Mouse (Mus musculus): ENCODE measurements around the gene C1rb.
"Not testable (repeated sequence)": the region's sequence is repeated elsewhere in the genome, so short reads cannot be mapped to it uniquely, and the experiment has no call there.

The C1rb gene

DNA sequence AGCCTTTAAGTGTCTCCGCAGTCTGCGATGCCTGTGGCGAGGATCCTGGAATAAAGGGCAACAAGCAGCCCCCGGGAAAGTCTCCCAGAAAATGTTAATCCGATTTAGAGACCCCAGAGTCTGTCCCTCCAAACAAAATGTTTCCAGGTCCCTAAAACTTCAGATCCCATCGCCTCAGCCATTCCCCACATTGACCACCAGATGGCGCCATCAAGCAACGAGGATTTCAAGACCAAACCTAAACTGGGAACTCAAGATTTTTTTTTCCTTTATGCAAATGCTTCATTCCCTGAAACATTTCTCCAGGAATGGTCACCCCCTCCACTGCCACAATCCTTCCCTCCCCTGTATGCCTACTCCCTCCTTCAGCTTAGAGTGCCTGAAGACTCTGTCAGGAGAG is at the start of gene C1rb:
Gene C1rb (plus strand): TSS at position 269 of the 400 bp plus-strand sequence.
- DNase-seq, result peak; percentile 42

DNA sequence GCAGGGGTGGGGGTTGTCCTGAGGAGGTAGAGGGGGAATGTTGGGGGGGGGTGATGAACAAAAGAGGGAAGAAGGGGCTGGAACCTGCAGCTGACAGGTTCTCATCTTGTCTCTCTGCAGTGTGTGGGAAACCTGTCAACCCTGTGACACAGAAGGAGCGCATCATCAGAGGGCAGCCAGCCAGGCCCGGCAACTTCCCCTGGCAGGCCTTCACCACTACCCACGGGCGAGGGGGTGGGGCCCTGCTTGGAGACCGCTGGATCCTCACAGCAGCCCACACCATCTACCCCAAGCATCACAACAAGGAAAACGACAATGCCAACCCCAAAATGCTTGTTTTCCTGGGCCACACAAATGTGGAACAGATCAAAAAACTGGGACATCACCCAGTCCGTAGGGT is 48.0 kb upstream of the C1rb start:
- not testable (repeated sequence) for DNase-seq

DNA sequence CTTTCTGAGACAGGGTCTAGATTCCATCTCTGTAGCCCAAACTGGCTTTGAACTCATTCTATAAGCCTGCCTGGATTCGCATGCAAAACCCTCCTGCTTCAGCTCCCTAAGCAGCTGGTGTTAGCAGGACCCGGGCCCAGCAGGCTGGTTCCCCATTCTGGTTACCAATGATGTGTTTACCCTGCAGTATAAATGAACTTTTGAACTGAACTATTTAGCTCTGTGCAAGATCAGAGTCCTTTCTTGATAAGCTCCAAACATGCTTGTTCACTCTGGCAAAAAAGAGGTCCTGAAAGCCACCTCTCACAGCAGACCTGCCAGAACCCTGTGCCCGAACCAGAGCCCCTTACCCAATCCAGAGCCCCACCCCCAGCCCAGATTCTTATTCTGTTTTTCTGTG is 42.2 kb upstream of the C1rb start:
- DNase-seq, result no peak

DNA sequence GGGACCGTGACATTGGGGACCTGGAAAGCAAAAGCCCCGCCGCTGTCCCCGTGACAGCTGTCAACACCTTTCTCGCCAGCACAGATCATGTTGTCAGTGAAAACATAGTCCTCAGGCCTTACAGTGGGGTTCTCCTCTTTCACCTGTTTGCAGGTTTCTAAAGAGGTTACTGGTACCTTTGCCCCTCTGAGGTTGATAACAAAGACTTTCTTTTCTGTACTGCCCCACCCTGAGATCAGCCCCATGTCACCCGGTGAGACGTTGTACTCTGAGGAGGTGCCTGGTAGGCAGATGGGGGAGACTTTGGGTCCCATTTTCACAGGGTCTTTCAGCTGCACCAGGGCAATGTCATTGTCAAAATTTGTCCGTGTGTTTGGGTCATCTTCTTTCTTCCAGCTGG is 39.0 kb upstream of the C1rb start:
- no peak for DNase-seq

DNA sequence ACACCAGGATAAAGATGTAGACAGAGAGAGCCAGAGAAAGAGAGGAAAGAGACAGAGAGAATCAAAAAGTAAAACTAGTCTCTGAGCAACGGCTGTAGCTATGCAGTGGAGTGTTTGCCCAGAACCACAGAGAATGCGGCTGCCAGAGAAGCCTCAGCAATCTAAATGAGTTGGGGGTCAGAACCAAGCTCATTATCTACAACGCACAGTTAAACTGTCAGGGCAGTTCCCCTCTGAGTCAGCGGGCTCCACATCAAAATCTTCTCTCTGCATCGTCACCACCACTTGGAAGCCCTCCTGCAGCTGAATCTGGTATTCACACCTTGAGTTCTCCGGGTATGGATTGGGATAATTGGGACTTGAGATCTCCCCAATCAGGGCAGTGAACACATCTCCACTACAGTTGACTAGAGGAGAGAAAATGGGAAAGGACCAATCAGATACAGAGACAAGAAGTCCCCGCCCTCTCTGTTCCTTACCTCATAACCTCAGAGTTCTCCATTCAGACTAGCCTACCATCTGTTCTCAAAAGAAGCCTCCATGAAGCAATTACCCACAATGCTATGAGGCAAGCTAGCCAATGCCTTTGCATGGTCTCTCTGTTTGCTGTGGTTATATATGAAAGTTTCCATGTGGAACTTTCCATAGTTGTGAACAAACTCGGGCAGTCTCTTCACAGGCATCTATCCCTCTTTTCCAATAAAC is 33.8 kb upstream of the C1rb start:
- DNase-seq, result not testable (repeated sequence)

DNA sequence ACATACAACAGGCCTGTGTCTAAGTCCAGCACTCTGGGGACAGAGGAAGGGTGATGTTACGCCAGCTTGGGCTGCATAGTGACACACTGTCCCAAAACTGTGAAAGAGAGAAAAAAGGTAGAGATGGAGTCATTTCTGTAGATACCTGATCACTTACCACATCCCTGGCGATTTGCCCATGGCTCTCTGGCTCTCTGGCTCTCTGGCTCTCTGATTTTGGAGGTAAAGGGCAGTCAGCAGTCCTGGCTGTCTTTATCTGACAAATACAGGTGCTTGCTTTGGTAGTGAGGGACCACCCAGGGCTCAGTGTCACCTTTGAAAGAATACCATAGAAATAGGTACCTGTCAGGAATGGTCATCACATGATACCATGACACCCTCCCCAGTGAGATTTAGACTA is 28.9 kb upstream of the C1rb start:
- not testable (repeated sequence) for DNase-seq

DNA sequence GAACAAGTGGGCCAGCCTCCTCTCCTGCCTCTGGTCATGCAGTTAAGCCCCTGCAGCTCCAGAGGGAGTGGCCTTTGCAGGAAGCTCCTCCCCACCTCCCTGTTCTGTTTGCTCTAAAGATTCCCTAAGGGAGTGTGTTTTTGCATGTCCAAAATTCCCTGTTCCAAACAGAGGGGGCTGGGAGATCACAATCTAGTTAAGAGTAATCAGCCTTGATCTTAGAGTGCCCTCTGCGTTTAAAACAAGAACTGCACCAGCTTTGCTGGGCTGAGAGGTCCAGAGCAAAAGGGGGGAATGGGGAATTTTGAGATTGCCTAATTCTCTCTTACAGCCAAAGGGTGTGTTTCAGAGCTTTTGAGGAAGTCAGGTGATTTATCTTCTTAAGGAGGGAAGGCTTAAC is 27.8 kb upstream of the C1rb start, which contains the start of gene C1s1:
Gene C1s1 (minus strand): TSS at position 76 of the 400 bp plus-strand sequence.
- DNase-seq, result peak; percentile 23

DNA sequence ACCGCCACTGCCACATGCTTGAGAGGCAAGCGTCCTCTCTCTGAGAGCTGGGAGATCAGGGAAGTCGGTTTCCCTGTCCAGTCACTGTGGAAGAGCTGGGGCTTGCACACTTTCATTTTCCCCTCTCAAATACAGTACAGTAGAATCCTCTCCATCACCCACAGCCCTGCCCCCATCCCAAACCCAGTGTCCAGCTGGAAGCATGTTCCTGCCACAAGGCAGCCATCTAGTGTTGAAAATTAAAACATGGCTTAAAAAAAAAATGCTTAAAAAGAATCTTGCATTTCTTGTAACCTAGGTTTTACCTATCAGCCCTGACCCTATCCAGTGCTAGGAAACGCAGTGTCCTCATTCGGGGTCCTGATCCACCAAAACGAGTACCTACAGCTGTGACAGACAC is 25.6 kb upstream of the C1rb start:
- DNase-seq, result no peak

DNA sequence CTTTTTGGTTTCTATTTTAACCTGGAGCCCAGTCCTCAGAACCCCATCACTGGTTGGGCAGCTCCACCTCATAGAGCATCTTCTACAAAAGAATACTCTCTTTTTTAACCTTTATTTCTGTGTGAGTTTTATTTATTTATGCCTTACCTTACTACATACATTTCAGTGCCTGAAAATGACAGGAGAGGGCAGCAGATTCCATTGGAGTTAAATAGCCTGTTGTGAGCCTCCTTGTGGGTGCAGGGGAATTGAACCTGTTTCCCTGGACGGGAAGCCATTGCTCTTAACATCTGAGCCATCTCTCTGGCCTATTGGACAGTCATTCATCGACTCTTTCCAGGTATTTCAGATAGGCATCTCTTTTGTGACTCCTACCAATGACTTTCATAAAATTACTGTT is 24.7 kb upstream of the C1rb start:
- no peak for DNase-seq

DNA sequence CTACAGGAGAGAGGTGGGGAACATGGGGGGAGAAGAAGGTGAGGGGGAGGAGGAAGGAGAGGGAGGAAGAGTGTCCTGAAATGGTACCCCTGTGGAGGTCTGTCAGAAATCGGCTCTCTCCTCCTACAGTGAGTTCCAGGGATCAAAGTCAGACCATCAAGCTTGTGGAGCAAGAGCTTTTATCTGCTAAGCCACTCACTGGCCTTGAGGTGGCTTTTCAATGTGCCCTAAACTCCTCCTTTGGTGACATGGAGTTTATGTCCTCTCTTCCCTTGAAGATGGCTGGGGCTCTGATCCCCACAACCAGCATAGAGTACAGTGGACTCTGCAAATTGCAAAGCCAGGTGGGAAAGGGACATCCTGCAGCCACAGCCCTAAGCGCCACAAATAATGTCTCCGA is 22.1 kb upstream of the C1rb start:
- not testable (repeated sequence) for DNase-seq

DNA sequence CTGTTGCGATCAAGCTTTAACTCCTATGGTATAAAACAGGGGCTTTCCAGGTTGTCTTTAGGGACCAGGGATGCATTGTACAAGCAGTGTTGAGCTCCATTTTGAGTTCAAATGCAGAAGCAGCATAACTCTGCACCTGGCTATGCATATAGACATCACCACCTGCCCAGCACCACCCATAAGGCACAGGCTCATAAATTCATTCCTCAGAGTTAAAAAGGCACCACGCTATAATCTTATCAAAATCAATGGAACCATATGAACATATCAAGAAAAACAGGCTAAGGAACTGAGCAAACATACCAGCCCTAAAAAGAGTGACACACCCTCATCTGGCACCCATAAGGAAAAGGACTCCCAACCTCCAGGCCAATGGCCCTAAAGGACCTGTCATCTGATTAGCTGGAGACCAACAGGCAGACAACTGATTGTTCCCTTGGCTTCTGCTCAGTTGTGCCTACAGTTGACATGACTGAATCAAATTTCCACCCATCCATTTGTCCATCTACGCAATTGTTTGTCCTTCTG is 21.0 kb upstream of the C1rb start:
- no peak for DNase-seq

DNA sequence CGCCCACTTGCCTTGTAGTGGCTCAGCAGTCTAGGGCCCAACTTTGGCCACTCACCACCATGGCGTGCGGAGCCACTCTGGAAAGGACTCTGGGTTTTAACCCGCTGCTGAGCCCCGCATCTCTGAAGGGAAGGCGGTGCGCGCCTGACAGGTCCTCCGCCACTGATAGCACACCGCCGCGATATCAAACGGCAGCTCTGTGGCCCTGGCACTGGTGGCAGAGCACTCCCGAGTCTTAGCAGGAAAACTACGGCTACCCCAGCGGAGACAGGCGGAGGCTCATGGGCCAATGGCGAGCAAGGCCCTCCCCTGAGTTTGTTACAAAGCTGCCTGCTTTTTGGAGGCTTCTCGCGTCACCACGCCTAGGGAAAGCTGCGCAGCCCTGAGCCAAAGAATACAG is 17.3 kb upstream of the C1rb start:
- no peak for DNase-seq

DNA sequence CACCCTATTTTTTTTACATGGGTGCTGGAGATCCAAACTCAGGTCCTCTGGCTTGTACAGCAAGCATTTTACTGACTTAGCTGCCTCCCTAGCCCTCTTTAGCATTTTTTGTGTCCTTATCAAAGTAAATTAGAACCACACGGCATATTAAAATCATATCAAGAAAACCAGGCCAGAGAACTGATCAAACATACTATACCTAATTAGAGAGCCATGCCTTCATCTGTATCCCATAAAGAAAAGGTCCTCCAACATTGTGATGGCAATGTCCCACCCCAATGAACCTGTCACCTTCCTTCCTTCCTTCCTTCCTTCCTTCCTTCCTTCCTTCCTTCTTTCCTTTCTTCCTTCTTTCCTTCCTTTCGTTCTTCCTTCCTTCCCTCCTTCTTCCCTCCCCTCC is 14.1 kb upstream of the C1rb start:
- not testable (repeated sequence) for DNase-seq

DNA sequence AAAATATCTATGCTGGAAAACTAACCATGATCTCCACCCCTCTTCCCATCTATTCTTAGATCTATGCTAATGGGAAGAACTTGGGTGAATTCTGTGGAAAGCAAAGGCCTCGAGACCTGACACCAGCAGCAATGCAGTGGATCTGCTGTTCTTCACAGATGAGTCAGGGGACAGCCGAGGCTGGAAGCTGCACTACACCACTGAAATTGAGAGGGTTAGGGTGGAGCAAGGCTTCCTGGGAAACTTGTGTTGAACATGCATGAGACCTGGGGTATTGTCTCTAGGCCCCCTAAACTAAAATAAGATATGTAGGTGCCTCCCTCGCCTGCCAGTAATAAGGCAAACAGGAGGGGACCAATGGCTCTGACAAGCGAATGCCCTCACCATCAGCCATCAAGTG is 8.9 kb upstream of the C1rb start:
- DNase-seq, result not testable (repeated sequence)

DNA sequence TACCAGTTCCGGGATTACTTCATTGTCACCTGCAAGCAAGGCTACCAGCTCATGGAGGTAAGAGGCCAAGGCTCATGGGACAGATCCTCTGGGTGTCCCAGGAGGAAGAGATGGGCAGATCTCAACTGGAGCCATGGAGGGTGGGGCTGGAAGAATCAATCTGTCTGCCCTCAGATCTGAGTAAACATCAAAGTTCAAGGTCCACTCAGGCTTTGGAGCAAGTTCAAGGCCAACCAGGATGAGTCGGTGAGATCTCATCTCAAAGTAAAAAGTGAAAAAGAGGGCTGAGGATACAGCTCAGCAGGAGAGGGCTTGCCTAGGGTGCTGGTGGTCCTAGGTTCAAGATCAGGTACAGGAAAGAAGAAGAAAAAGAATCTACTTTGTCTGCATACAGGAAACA is 8.5 kb upstream of the C1rb start:
- DNase-seq, result not testable (repeated sequence)

DNA sequence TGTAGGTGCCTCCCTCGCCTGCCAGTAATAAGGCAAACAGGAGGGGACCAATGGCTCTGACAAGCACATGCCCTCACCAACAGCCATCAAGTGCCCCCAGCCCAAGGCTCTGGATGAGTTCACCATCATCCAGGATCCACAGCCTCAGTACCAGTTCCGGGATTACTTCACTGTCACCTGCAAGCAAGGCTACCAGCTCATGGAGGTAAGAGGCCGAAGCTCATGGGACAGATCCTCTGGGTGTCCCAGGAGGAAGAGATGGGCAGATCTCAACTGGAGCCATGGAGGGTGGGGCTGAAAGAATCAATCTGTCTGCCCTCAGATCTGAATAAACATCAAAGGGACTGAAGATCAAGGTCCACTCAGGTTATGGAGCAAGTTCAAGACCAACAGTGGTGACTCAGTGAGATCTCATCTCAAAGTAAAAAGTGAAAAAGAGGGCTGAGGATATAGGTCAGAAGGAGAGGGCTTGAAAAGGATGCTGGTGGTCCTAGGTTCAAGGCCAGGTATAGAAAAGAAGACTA is 5.1 kb downstream of the C1rb start:
- not testable (repeated sequence) for DNase-seq

DNA sequence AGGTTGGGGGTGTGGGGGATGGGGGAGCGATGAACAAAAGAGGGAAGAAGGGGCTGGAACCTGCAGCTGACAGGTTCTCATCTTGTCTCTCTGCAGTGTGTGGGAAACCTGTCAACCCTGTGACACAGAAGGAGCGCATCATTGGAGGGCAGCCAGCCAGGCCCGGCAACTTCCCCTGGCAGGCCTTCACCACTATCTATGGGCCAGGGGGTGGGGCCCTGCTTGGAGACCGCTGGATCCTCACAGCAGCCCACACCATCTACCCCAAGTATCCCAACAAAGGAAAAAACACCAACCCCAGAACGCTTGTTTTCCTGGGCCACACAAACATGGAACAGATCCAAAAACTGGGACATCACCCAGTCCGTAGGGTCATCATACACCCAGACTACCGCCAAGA is 10.1 kb downstream of the C1rb start:
- DNase-seq, result not testable (repeated sequence)

DNA sequence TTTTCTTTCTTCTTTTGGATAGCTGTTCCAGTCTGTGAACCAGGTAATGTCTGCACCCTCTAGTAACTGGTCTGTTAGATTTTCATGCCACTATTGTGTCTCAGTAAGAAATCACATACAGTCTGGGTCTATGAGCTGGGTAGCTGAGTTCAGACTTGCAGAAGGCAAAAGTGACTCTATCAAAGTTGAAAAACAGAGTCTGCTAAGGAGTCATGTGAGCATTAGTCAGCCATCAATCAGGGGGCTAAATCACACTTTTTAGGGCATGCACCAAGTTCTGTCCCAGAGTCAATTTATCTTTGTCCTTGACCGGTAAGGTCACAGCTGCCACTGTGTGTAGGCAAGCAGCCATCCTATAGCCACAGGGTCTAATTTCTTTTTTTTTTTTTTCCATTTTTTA is 12.1 kb downstream of the C1rb start:
- DNase-seq, result no peak

DNA sequence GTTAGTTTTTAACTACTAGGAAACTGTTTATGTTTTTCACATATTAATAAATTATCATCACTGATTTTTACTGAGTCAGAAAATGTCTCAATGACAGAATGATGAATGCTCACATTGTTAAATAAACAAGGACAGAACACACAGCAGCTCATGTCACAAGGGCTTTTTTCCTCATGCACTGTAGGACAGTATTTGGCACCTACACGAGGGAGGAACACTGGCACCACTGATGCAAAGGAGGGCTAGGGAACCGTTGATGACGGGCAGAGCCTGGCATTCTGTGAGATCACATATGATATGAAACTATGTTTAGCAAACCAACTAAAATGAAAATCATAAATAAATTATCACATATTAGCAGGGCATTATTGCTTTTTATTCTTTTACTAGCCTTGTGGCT is 14.8 kb downstream of the C1rb start:
- DNase-seq, result no peak

DNA sequence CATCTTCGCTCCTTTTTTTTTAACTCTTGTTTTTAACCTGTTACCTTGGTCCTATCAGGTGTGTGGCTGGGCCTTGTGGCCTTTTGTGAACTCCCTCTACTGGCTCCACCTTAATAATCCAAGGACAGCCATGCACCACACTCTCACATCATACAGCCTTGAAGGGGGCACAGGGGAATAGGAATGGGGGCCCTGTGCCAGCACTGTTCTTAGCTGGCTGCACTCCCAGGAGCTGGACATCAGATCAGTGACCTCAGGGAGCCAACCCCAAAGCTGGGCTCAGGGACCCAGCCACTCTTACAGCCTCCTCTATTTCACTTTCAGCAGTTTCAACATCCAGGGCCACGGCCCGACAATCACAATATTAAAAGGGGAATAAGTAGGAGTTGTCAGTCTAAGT is 15.7 kb downstream of the C1rb start:
- no peak for DNase-seq

DNA sequence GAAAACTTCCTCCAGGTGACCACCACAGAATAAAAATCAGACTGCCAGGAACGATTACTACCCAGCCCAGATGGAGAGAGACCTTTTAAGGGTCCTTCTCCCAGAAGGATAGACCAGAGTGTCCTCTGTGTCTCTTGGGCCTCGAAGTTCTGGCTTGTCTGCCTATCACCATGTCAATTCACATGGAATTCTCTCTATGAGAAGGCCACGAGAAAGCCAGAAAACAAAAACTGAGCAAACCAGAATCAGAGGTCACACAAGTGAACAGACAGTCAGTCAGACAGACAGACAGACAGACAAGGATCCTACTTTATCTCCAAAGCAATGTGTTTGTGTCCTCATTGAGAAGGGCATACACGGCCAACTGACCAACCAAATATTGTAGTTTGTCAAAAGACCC is 16.2 kb downstream of the C1rb start:
- DNase-seq, result no peak

DNA sequence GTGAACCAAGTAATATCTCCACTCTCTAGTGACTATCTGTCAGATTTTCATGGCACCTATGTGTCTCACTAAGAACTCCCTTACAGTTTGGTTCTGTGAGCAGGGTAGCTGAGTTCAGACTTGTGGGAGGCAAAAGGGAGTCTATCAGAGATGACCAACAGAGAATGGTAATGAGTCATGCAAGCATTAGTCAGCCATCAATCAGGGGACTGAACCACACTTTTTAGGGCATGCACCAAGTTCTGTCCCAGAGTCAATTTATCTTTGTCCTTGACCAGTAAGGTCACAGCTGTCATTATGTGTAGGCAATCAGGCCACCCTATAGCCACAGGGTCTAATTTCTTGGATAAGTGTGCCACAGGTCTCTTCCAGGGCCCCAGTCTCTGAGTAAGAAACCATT is 18.7 kb downstream of the C1rb start:
- no peak for DNase-seq

DNA sequence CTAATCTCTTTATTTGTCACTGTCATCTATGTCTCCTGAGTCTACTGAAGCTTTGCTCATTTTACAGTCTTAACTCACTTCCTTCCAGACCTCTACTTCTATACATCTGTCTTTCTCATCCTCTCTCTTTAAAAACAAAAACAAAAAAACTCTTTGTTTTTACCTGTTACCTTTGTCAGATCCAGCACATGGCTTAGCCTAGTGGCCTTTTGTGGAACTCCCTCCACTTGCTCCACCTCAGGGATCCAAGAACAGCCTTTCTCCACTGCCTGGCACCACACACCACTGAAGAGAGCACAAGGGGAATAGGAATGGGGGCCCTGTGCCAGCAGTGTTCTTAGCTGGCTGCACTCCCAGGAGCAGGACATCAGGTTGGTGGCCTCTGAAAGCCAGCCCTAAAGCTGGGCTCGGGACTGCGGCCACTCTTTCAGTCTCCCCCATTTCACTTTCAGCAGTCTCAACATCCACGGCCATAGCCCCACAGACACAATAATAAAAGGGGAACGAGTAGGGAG is 22.1 kb downstream of the C1rb start:
- DNase-seq, result peak; percentile 8

DNA sequence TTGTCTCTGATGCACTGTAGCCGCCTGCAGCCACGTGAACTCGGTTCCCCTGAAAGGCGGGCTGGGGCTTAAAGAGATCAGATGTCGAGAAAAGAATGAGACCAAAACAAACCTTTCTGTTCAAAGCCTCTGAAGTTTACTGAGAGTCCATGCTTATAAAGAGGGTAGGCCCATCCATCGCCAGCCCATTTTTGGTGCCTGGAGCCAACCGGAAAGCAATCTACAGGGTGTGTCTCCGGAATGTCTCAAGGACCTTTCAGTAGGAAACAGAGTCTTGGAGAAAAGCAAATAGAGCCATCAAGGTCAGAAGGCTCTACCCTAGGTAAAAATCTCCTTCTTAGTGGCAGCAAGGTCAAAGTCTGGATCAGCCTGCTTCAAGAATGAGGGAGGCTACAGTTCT is 23.0 kb downstream of the C1rb start:
- no peak for DNase-seq

DNA sequence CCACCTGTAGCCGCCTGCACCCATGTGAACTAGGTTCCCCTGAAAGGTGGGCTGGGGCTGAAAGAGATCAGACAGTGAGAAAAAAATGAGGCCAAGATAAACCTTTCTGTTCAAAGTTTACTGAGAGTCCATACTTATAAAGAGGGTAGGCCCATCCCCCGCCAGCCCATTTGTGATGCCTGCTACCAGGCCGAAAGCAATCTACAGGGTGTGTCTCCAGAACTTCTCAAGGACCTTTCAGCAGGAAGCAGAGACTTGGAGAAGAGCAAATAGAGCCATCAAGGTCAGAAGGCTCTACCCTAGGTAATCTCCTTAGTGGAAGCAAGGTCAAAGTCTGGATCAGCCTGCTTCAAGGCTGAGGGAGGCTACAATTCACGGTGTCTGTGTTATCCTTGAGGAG is 31.9 kb downstream of the C1rb start:
- no peak for DNase-seq

Data from cerebellum, adult 9-11 months (tissue).